Mouse (Mus musculus): ENCODE results near the gene Fkbp5. TPM values are rescaled to one million over a fixed set of nuclear protein-coding genes. Genes with fewer than 3 reads are reported as not detected.
"Not testable (repeated sequence)": the region's sequence is repeated elsewhere in the genome, so short reads cannot be mapped to it uniquely, and the experiment has no call there.

Fkbp5 gene
- total RNA-seq (2022) = 100 to 1,000 TPM in 2 of 4 experiments, 10 to 100 TPM in 2; 77.9 to 150 (median 98.7) TPM

- DNase-seq = peak; percentile 68
These were observed at the start of gene Fkbp5 for GRCm38 (mm10) chr17:28517441-28517955. Fkbp5 (minus strand) TSS chr17:28517527.

DNA sequence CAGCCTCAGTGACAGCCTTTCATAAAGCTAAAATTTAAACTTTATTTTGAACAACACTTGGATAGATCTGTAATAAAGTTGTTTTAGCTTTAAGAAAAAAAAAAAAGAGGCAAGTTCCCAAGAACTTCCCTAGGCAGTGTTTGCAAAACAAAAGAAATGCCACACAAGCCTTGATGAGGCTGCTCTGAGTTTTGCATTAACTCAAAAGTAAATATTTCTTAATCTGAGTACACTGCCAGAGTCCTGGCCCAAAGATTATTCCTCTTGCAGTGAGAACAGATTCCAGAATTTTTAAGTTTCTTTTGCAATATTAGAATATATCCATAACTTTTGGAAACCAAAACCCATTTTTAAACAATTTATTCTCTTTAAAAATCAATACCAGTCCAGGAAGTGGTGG is 47.9 kb upstream of the Fkbp5 start:
- DNase-seq = no peak

GRCm38 (mm10) chr17:28561613-28562012 is 44.3 kb upstream of the Fkbp5 start:
- DNase-seq = no peak

GRCm38 (mm10) chr17:28560598-28560997 is 43.3 kb upstream of the Fkbp5 start, which contains the start of gene Clps:
Clps (minus strand) TSS chr17:28560766.
- DNase-seq = no peak

DNA sequence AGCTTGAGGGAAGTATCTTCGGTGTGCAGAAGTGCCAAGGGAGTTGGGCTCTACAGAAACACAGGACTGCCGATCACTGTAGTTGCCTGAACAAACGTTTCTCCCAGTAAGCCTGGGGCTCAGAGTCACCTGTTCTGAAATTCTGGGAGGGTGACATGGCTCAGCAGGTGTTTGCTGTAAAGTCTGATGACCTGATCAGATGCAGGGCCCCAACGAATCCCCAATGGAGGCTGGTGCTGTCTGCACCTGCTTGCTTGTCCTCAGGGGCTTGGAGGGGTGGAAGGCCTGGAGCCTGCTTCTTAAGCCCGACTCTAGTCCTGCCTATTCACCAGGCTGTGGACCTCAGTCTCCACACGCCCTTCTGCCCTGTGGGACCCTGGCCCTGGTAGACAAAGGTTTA is 40.4 kb upstream of the Fkbp5 start:
- DNase-seq = no peak

DNA sequence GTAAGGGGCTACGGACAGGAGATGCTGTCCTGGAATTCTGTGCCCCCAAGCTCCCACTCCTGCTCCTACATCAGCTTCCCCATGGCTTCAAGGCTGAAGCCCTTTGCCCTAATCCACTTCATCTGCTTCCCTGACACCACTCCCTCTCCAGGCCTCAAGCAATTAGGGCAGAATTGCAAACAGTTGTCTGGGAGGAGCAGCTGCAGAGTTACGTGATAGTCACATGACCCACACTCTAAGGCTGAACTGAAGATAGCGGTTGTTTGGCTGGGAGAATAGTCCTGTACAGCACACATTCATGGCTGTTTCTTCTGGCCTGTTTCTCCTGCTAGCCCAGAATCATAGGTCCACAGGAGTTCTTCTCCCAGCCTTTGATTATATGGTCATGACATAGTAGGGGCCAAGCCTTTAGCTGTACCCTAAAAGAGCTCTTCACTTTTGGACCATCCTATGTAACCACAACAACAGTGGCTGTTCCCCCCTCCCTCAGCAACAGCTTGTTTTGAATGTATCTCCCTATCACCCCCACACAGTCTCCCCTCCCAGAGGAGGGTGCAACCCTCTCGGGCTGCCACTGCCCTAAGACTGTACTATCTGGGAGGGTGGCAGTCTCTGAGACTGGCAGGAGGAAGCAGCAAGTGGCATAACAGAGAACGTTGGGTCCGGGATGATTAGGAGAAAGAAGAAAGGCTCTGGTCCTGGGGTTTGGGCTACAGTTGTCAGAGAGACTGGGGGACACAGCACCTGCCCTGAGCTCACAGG is 39.5 kb upstream of the Fkbp5 start:
- DNase-seq = no peak

GRCm38 (mm10) chr17:28554021-28554420 is 36.7 kb upstream of the Fkbp5 start:
- DNase-seq = not testable (repeated sequence)

DNA sequence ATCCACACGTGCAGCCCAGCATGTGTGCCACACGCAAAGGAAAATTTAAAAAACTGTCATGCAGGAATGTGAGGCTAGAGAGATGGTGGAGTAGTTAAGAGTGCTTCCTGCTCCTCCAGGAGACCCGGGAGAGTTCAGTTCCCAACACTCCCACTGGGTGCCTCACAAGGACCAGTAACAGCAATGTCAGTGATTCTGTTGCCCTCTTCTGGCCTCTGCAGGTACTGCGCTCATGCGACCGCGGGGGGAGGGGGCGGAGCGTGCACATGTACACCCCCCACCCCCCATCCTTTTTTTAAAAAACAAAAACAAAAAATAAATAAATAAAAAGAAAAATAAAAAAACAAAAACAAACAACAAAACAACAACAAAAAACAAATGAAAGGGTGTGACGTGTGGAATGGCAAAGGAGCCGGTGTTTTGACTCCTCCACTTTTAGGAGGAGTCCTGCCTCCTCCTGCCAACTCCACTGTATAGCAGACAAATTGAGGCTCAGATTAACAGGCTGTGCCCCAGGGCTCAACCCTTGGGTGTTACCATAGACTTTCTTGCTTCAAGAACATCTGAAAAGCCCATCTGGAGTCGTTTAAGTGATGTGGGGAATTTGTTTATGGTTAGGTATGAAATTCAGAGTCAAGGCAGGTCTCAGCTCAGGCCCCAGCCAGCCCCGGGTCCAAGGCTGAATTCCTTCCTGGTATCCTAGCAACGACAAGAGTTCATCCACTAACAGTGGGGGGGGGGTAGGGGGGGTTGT is 35.9 kb upstream of the Fkbp5 start:
- DNase-seq = peak; percentile 40

DNA sequence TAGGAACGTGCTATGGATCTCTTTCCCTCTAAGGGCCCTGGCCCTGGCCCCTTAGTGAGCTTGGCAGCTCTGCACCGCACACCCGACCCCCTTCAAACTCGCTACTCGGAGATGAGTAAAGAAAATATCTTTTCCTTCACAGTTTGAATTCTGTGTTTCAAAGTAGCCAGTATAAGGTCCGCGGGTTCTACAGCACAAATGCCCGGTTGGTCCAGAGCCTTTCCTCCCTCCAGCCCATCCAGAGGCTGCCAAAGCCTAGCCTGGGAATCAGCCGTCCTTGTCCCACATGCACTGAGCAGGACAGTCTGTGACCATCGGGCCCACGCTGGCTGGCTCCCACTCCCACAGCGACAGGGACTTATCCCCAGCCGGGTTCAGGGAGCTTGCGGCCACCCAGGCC is 31.8 kb upstream of the Fkbp5 start, which contains the start of gene Clpsl2:
Gene Clpsl2, plus strand, starts transcription at position 301 of the 400 bp plus-strand sequence.
- no peak for DNase-seq

DNA sequence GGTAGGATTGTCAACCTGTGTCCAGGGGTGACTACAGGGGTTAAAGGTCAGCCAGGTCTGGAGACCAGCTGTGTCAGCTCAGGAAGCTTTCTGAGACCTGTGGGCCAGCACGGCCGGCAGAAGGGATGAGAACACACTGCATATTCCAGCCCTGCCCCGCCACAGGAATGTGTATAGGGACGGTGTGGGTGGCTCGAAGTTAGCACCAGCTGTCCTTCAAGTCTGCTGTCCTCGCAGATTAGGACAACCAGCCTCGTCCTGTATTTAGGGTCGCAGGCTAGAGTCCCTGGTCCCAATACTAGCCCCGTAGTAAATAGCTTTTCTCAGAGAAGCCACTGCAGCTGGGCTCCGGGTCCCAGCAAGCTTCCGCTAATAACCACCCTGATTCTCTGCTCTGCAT is 31.2 kb upstream of the Fkbp5 start:
- DNase-seq = no peak

DNA sequence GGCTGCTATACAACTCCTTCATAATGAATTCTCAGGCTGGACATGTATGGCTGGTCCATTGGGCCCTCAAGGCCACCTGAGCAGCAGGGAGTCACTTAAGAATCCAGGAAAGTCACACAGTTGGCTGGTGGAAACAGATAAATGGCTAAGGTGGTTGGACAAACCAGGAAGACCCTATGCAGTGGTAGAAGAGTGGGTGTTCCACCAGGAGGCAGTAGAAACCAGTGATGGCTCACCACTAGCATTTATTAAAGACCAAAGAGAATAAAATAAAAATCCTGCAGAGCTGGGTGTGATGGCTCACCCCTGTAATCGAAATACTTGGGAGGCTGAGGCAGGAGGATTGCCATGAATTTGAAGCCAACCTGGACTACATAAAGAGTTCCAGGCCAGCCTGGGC is 29.6 kb upstream of the Fkbp5 start:
- DNase-seq = no peak

- no peak for DNase-seq
These were observed 20.6 kb upstream of the Fkbp5 start for GRCm38 (mm10) chr17:28537881-28538280.

DNA sequence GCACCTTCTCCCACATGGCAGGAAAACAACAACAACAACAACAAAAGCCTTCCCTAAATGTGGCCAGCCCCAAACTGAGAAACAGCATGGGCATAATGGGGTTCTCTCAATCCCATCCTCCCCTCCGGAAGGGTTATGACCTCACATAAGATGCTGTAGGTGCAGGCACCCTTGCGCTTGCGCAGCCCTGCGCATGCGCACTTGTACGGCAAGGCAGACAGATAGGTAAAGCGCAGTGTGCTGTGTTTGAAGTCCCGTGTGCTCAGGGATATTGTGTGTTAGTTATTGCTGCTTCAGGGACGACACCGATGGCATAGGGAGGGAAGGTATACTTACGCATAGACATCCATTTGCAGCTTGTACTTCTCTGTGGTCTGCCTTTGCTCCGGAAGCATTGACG is 16.0 kb upstream of the Fkbp5 start:
- no peak for DNase-seq

- no peak for DNase-seq
These were observed 15.2 kb upstream of the Fkbp5 start for GRCm38 (mm10) chr17:28532557-28532956.

GRCm38 (mm10) chr17:28531946-28532345 is 14.6 kb upstream of the Fkbp5 start:
- DNase-seq = no peak

DNA sequence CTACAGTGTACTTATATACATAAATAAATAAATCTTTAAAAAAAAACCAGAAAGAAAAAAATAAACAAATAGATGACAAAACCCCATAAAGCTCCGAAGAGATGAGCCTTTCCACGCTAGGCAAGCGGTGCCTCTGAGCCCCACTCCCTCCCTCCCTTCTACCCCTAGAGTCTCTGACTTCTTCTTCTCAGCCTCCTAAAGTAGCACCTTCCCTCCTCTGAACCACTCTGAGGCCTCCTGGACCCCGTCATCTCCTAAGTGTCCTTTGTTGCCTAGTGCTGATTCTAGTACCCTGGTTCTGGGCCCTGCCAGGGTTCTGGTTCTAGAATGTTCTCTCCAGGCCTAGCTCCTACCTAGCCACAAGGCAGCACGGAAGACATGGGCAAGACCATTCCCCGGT is 13.2 kb upstream of the Fkbp5 start, which contains the start of gene Armc12:
Gene Armc12, plus strand, starts transcription at position 301 of the 400 bp plus-strand sequence.
- no peak for DNase-seq

DNA sequence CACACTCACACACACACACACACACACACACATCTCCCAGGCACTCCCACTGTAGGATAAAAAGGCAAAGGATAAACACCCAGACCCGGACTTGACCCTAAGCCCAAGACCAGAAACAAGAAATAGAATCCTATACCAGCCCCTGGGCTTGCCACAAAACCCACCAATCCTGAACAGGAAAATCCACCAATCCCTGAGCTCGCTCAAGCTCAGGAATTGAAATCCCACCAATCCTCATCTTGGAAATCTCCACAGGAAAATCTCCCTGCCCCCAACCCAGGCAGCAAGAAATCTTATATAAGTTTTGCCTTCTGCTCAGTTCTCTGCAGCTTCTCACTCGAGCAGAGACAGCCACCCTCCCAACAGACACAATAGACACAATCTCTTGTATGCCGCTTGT is 11.8 kb upstream of the Fkbp5 start:
- DNase-seq = no peak

GRCm38 (mm10) chr17:28528043-28528351 is 10.7 kb upstream of the Fkbp5 start:
- no peak for DNase-seq

- no peak for DNase-seq
These were observed 10.1 kb upstream of the Fkbp5 start for GRCm38 (mm10) chr17:28527184-28528042.

GRCm38 (mm10) chr17:28524831-28525430 is 7.6 kb upstream of the Fkbp5 start:
- no peak for DNase-seq

DNA sequence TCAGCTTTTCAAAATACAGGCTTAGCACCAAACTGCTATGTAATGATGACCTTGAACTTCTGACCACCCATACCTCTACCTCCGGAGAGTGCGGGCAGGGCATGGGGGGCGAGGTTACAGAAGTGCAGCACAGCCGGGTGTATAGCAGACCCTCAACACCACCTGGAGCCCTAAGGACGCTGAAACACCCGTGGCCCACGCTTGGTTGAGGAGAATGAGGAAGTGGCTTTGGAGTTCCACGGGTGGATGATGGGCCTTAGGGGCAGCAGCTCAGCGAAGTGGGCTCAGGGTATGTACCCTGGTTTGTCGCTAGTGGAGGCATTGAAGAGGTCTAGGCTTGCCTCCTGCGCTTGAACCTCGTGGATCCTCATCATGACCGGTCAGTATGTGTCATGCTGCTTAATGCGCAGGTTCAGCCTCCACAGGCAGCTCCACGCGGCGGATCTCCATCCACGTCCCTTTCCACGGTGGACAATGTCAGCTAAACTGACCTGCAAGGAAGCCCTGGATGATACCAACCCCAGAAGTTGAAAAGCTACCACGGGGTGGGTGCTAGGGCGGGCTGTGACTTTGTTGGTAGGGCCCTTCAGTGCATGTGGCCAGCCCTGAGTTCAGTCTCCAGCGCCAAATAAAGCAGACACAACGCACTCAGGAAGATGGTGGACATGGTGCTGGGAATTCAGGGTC is 6.8 kb upstream of the Fkbp5 start:
- no peak for DNase-seq
